Mouse (Mus musculus): ENCODE results near the gene Slc47a2. TPM values are rescaled to one million over a fixed set of nuclear protein-coding genes. Genes with fewer than 3 reads are reported as not detected.

Gene Slc47a2
- not detected for polyA plus RNA-seq (2017; shearing (Covaris generic))

DNA sequence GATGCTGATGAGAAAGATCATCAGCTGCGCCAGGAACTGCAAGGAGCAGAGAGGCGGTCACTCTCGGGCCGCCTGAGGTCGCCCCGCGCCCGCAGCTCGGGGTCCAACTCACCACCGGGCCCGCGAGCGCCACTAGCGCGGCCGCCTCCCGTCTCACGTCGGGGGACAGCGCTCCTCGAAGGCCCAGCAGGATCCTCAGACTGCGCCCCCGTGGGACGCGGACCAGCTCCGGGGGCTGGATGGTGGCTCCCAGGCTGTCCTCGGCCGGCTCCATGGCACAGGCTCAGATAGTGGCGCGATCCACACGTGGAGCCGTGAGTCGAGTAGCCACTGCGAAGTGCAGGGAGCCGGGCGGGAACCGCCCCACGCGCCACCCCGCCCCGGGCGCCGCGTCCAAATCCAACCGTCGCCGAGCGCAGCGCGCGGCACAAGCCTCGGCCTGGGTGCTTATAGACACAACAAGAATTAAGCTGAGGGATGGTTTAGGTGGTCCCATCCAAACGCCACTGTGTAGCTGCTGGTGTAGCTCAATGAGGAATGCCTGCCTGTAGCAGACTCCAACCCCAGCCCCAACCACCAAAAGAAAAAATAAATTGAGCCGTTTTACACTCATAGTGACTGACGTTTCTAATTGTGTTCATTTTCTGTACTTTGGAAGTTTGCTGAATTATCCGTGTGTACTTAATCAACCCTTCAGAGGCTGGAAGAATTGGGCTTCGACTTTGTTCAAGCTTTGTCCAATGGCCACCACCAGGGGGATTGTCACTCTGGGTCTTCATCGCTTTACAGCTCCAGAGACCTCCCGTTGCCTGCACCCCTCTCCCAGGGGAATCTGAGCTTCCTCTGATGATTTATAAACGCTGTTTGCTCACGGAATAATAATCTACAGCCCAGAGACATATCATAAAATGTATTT, at the start of gene Slc47a2:
Gene Slc47a2 (minus strand): TSS at position 356 of the 916 bp plus-strand sequence.

GRCm38 (mm10) chr11:61377881-61378613, 35.4 kb upstream of the Slc47a2 start, which contains the start of gene Slc47a1:
Gene Slc47a1 (minus strand): TSS chr11:61378345.

DNA sequence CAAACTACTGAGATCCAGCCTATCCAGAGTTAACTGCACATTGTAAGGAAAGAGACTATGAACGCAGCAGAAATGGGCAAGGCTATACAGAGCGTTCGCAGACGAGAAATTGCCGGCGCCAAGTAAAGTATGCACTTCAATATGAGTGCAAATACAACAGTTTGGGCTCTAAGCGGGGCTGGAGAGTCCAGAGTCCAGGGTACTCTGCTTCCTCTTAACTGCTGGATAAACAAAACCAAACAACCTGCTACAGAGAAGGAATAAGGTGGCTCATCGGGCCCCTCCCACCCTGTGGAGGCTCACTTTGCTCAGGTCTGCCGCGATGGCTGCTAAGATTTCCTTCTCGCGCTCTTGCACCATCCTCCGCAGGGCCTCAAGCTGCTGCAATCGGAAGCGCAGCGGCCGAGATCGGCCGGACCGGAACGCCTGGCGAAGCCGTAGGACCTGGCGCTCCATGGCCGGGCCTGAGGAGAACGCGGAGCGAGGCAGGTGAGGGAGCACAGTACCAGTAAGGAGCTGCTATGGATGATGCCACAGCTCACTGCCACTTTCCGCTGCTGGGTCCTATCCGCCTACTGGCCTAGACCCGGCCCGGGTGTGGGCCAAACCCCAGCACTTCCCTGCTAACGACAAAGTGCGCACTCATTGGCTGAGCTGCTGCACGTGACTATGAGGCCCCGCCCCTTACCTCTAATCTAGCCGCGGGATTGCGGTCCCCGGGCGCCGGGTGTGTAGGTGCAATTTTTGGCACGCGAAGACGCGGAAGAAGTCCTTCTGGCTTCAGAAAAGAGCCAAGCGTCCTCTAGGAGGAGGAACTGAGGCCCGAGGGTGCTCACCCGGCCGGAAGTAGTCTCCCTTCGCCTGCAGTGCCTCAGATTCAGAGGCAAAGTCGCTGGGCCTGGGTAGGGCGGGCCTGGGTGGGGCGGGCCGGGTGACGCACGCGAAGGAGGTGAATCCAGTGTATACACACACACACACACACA, 75.8 kb downstream of the Slc47a2 start, which contains the start of gene Aldh3a2:
Gene Aldh3a2 (minus strand): TSS at position 914 of the 983 bp plus-strand sequence.

Other genes with a start within 250 kb of the Slc47a2 start
- 10 to 100 TPM; 60.9 to 84.0 TPM for gene Tnfrsf13b, start 216.1 kb downstream of the Slc47a2 start, polyA plus RNA-seq (2017; shearing (Covaris generic))
- gene Usp22, start 167.8 kb downstream of the Slc47a2 start, polyA plus RNA-seq (2017; shearing (Covaris generic)) = 10 to 100 TPM; 24.5 to 30.0 TPM
- not detected for gene Aldh3a1, start 135.3 kb downstream of the Slc47a2 start, polyA plus RNA-seq (2017; shearing (Covaris generic))
- gene Aldh3a2, start 75.4 kb downstream of the Slc47a2 start, polyA plus RNA-seq (2017; shearing (Covaris generic)) = 10 to 100 TPM; 33.2 to 46.5 TPM
- under 1 TPM in 1 of 2 experiments, not detected in 1; 0.17 TPM for gene Slc47a1, start 35.5 kb upstream of the Slc47a2 start, polyA plus RNA-seq (2017; shearing (Covaris generic))
- gene Rnf112, start 111.3 kb upstream of the Slc47a2 start, polyA plus RNA-seq (2017; shearing (Covaris generic)) = not detected
- not detected for gene Mfap4, start 142.6 kb upstream of the Slc47a2 start, polyA plus RNA-seq (2017; shearing (Covaris generic))
- 10 to 100 TPM; 21.5 to 22.3 TPM for gene Mapk7, start 151.5 kb upstream of the Slc47a2 start, polyA plus RNA-seq (2017; shearing (Covaris generic))
- gene B9d1, start 162.3 kb upstream of the Slc47a2 start, polyA plus RNA-seq (2017; shearing (Covaris generic)) = 1 to 10 TPM; 2.0 to 2.8 TPM
- under 1 TPM; 0.27 to 0.95 TPM for gene Epn2, start 236.8 kb upstream of the Slc47a2 start, polyA plus RNA-seq (2017; shearing (Covaris generic))